In genomic region chr10:116559171-116559570, GRCm38 (mm10) we compare ENCODE assay signal across 21 mouse cellular contexts. TPM values are rescaled to one million over a fixed set of nuclear protein-coding genes. Genes with fewer than 3 reads are reported as not detected.
DNase-seq lines count a peak whose midpoint lies in the region; ATAC-seq and TF ChIP-seq lines count a peak whose summit lies in the region.
"Had no signal": no experiment of that assay in that cellular context is flagged by ENCODE, and none has a peak within 500 bp of the region (broad histone marks: within the 10 kb centered on the region; RNA-seq: fewer than 3 reads in every experiment).

No protein-coding gene starts in this region.

- peaks cover 65% of the 10 kb centered on the region for H3K79me2 ChIP-seq in MEL (ENCODE audit: control insufficient read depth, insufficient read depth, low read length, poor library complexity)

- no peak for TF ChIP-seq RAD21 in MEL (IDR thresholded peaks at IDR 0.05; ENCODE audit: low read depth, low read length)

- no peak overlapping the region for H3K9ac ChIP-seq in MEL (ENCODE audit: control insufficient read depth, low read depth, low read length, poor library complexity, severe bottlenecking)
- no peak overlapping the region for H3K9ac ChIP-seq in midbrain, embryonic 13.5 days (replicated peaks)
- H3K9ac ChIP-seq: embryonic facial prominence, embryonic 12.5 days; forebrain, embryonic 12.5 days; heart, embryonic 15.5 days; hindbrain, embryonic 13.5 days had no signal

- no peak overlapping the region for H3K4me3 ChIP-seq in MEL (ENCODE audit: control insufficient read depth in 1 of 2, insufficient read depth in 1 of 2, low read depth in 2 of 2, low read length in 2 of 2)
- H3K4me3 ChIP-seq in midbrain, embryonic 13.5 days (replicated peaks) = no peak overlapping the region
- H3K4me3 ChIP-seq: embryonic facial prominence, embryonic 12.5 days; forebrain, embryonic 12.5 days; heart, adult 2 months; heart, embryonic 15.5 days; hindbrain, embryonic 13.5 days had no signal

- WGBS in midbrain, embryonic 13.5 days = 93% methylated on average over 1 of the region's 1 CpGs

- TF ChIP-seq CTCF in MEL (IDR thresholded peaks at IDR 0.05 in 2 of 3, conservative IDR thresholded peaks at IDR 0.05 in 1 of 3; ENCODE audit: control insufficient read depth in 1 of 3, insufficient read depth in 1 of 3, low read depth in 2 of 3, low read length in 3 of 3, poor library complexity in 1 of 3, severe bottlenecking in 1 of 3) = no peak

- no peaks in the 10 kb centered on the region for H3K27me3 ChIP-seq in MEL (ENCODE audit: control insufficient read depth in 1 of 2, insufficient read depth in 2 of 2, low read length in 2 of 2)
- H3K27me3 ChIP-seq in midbrain, embryonic 13.5 days = no peaks in the 10 kb centered on the region
- H3K27me3 ChIP-seq: embryonic facial prominence, embryonic 12.5 days; forebrain, embryonic 12.5 days; heart, embryonic 15.5 days; hindbrain, embryonic 13.5 days had no signal

- peak; percentile 75 for DNase-seq in thymus, postnatal 0 days (ENCODE audit: low spot score)
- no peak for DNase-seq in thymus, postnatal 36 days
- DNase-seq in MEL (ENCODE audit: low read depth, low spot score) = no peak
- DNase-seq in lung, adult 18-20 months = no peak
- DNase-seq in ovary, postnatal 14 days (ENCODE audit: low spot score) = no peak
- DNase-seq: adrenal gland, adult 8-10 months; adrenal gland, postnatal 36 days; cerebellum, adult 2 months; cerebellum, postnatal 14 days; gastrocnemius, postnatal 10 days; heart, adult 2 months; heart, postnatal 14 days had no signal

- TF ChIP-seq EP300 in MEL (IDR thresholded peaks at IDR 0.05; ENCODE audit: low read depth in 1 of 2, low read length in 2 of 2) = no peak

- peak; percentile 20 for ATAC-seq in inflammation-experienced regulatory T-cells, adult 6 months
- ATAC-seq in midbrain, embryonic 13.5 days = no peak
- ATAC-seq: forebrain, embryonic 16.5 days; hindbrain, postnatal 0 days had no signal

- H3K36me3 ChIP-seq in MEL (ENCODE audit: control insufficient read depth in 1 of 2, insufficient read depth in 2 of 2, low read length in 2 of 2) = peaks cover 0 to 8% of the 10 kb centered on the region in 2 experiments; a peak in 3 of 4 replicates
- H3K36me3 ChIP-seq in midbrain, embryonic 13.5 days = 0 out of 2 replicates have a peak, but pooled peaks cover 6% of the 10 kb centered on the region
- H3K36me3 ChIP-seq: heart, embryonic 15.5 days; hindbrain, embryonic 13.5 days had no signal

- no peaks in the 10 kb centered on the region for H3K9me3 ChIP-seq in MEL (replicated peaks; ENCODE audit: insufficient read depth, low read length)
- peaks cover 6% of the 10 kb centered on the region; the same call in 1 of the 2 replicates for H3K9me3 ChIP-seq in midbrain, embryonic 13.5 days
- H3K9me3 ChIP-seq: heart, embryonic 15.5 days had no signal

- no peak overlapping the region for H3K4me2 ChIP-seq in midbrain, embryonic 13.5 days (replicated peaks)
- H3K4me2 ChIP-seq: embryonic facial prominence, embryonic 12.5 days; forebrain, embryonic 12.5 days; heart, embryonic 11.5 days; heart, embryonic 15.5 days; hindbrain, embryonic 13.5 days had no signal

- peaks cover 6 to 9% of the 10 kb centered on the region in 2 experiments for H3K4me1 ChIP-seq in MEL (ENCODE audit: control insufficient read depth in 1 of 2, insufficient read depth in 2 of 2, low read length in 2 of 2)
- H3K4me1 ChIP-seq in midbrain, embryonic 13.5 days (replicated peaks) = peaks cover 15% of the 10 kb centered on the region

- no peak for TF ChIP-seq POLR2A in MEL (IDR thresholded peaks at IDR 0.05; ENCODE audit: control insufficient read depth in 1 of 2, insufficient read depth in 1 of 2, low read depth in 1 of 2, low read length in 2 of 2, poor library complexity in 1 of 2)

- no peak overlapping the region for H3K27ac ChIP-seq in MEL (ENCODE audit: control insufficient read depth, low read depth, low read length)
- H3K27ac ChIP-seq in midbrain, embryonic 13.5 days = no peak overlapping the region
- H3K27ac ChIP-seq: embryonic facial prominence, embryonic 12.5 days; forebrain, embryonic 12.5 days; heart, adult 2 months; heart, embryonic 15.5 days; hindbrain, embryonic 13.5 days; hindbrain, postnatal 0 days had no signal

TF ChIP-seq in MEL, 35 proteins besides CTCF, POLR2A, EP300 and RAD21:
- TF ChIP-seq ZMIZ1 (IDR thresholded peaks at IDR 0.05; ENCODE audit: low read depth, low read length) = no peak
- no peak for TF ChIP-seq MEF2A (IDR thresholded peaks at IDR 0.05; ENCODE audit: extremely low read depth, insufficient replicate concordance, low read depth, low read length, poor library complexity, severe bottlenecking)
- peak; percentile 19; the same call in 1 of the 2 replicates for TF ChIP-seq MYB (IDR thresholded peaks at IDR 0.05; ENCODE audit: low read depth, low read length)
- TF ChIP-seq MAFK (IDR thresholded peaks at IDR 0.05; ENCODE audit: borderline replicate concordance, low read depth, low read length) = no peak

RNA-seq across cellular contexts. Expression of gene Cnot2, which starts 22.1 kb away (rescaled TPM):
- polyA plus RNA-seq in thymus, postnatal 0 days (2015; fragmentation: Nextera tagmentation; extraction: Ambion mirVana) = 172 and 182 TPM in 2 replicates
- total RNA-seq in MEL (2012; rRNA removed) = 84.6 and 88.8 TPM in 2 replicates
- 100 to 1,000 TPM in 1 of 2 experiments, 10 to 100 TPM in 1; 84.3 to 554 TPM for polyA plus RNA-seq in MEL (2012; ENCODE audit: insufficient read depth in 1 of 2, insufficient read length in 2 of 2, low read depth in 1 of 2, low replicate concordance in 2 of 2, missing spikeins in 1 of 2)
- 100 to 1,000 TPM in 1 of 3 experiments, 10 to 100 TPM in 2; 73.2 to 103 (median 86.4) TPM for polyA plus RNA-seq in inflammation-experienced regulatory T-cells, adult 6 months (2017; shearing (Covaris generic))
- 111 and 117 TPM in 2 replicates for polyA plus RNA-seq in midbrain, embryonic 13.5 days (2015; fragmentation: Nextera tagmentation; extraction: Ambion mirVana)
